Mouse (Mus musculus) stomach, embryonic 15.5 days (tissue): ENCODE data around the gene Wfdc8. TPM values are rescaled to one million over a fixed set of nuclear protein-coding genes. Genes with fewer than 3 reads are reported as not detected.
A peak's percentile ranks its signal among the peaks of the same experiment; 100 is the strongest.
"Not testable (repeated sequence)": the region's sequence is repeated elsewhere in the genome, so short reads cannot be mapped to it uniquely, and the experiment has no call there.

ENCODE experiments used
- ATAC-seq: fragments of 200-750 bp; cut with Nextera tagmentation; 2 replicates; pipeline ENCODE4 v1.8.0; 2017; ENCODE audit warnings: low read depth, moderate number of reproducible peaks, moderate TSS enrichment; ENCODE audit not compliant: insufficient read depth, low FRiP score
- H3K27ac ChIP-seq: fragments of 300-500 bp; sonication (generic); 2 replicates; pipeline ENCODE4 v1.5.1; 2015; ENCODE audit warnings: mild to moderate bottlenecking, inconsistent platforms
- H3K27me3 ChIP-seq: fragments of 300-500 bp; sonication (generic); replicated peaks from 2 replicates; pipeline ENCODE4 v1.6.1; 2015; ENCODE audit warnings: inconsistent platforms
- H3K36me3 ChIP-seq: fragments of 300-500 bp; sonication (generic); 2 replicates; pipeline ENCODE4 v1.6.1; 2015; ENCODE audit warnings: inconsistent platforms
- H3K4me1 ChIP-seq: fragments of 300-500 bp; sonication (generic); 2 replicates; pipeline ENCODE4 v1.6.1; 2015; ENCODE audit warnings: inconsistent platforms
- H3K4me2 ChIP-seq: fragments of 300-500 bp; sonication (generic); 2 replicates; pipeline ENCODE4 v1.6.1; 2015; ENCODE audit warnings: mild to moderate bottlenecking, inconsistent platforms
- H3K4me3 ChIP-seq: fragments of 300-500 bp; sonication (generic); replicated peaks from 2 replicates; pipeline ENCODE4 v1.5.1; 2015; ENCODE audit warnings: inconsistent platforms
- H3K9ac ChIP-seq: fragments of 300-500 bp; sonication (generic); 2 replicates; pipeline ENCODE4 v1.6.1; 2015; ENCODE audit warnings: inconsistent platforms
- H3K9me3 ChIP-seq: fragments of 300-500 bp; sonication (generic); 2 replicates; pipeline ENCODE4 v1.6.1; 2016; ENCODE audit warnings: inconsistent platforms
- WGBS: fragments of 180-500 bp; shearing (Covaris S2); methylation state at CpG from one replicate; pipeline ENCODE4 v1.1.7; 2015; 5-methylcytosine and 5-hydroxymethylcytosine counted together
- polyA plus RNA-seq: library from polyadenylated mRNA; unstranded; fragments of >200 nt; fragmentation: Nextera tagmentation; extraction: Ambion mirVana; gene quantifications from 2 replicates; pipeline ENCODE4 v1.2.1, GENCODE M21; 2015

Wfdc8 gene
- polyA plus RNA-seq, 1 experiment from 2014 or later, result not detected

- no peak overlapping the region for H3K4me2 ChIP-seq
Observed at GRCm38 (mm10) chr2:164603482-164603881, 9.9 kb downstream of the Wfdc8 start.

DNA sequence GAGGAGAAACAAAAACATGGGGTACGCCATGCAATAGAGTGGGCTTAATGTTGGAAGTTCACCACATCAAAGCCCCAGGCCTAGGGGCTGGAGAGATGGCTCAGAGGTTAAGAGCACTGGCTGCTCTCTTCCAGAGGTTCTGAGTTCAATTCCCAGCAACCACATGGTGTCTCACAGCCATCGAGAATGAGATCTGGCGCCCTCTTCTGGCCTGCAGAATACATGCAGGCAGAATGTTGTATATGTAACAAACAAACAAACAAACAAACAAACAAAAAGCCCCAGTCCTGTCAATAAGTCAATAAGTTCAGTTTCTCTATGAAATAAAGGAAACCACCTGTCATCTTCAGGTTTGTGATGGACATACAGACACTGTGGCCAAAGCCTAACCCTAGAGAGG, 13.2 kb downstream of the Wfdc8 start:
- Histone ChIP-seq H3K4me3 (no peak overlapping the region), H3K9ac (no peak overlapping the region), H3K36me3 (no peaks in the 10 kb centered on the region), H3K9me3 (no peaks in the 10 kb centered on the region), H3K27ac (no peak overlapping the region), H3K4me1 (no peaks in the 10 kb centered on the region), H3K4me2 (no peak overlapping the region), H3K27me3 (no peaks in the 10 kb centered on the region)
- ATAC-seq, result no peak
- WGBS, result 70% methylated on average over 3 of the region's 3 CpGs

More at GRCm38 (mm10) chr2:164603482-164603881, 9.9 kb downstream of the Wfdc8 start:
- no peaks in the 10 kb centered on the region for H3K4me1 ChIP-seq
- H3K9me3 ChIP-seq, result no peaks in the 10 kb centered on the region
- H3K27ac ChIP-seq, result no peak overlapping the region
- 88% methylated on average over 3 of the region's 3 CpGs for WGBS
- no peak overlapping the region for H3K4me3 ChIP-seq
- H3K9ac ChIP-seq, result no peak overlapping the region
- no peak for ATAC-seq
- H3K27me3 ChIP-seq, result no peaks in the 10 kb centered on the region
- no peaks in the 10 kb centered on the region for H3K36me3 ChIP-seq

- H3K9ac ChIP-seq, result no peak within 1 kb of the TSS
- H3K9me3 ChIP-seq, result no peaks in the 10 kb centered on the region
- no peak within 1 kb of the TSS for H3K4me3 ChIP-seq
- WGBS, result 85% methylated on average over 4 of the region's 4 CpGs
- H3K4me2 ChIP-seq, result no peak within 1 kb of the TSS
- no peak within 1 kb of the TSS for H3K27ac ChIP-seq
- no peaks in the 10 kb centered on the region for H3K36me3 ChIP-seq
- no peaks in the 10 kb centered on the region for H3K27me3 ChIP-seq
- no peaks in the 10 kb centered on the region for H3K4me1 ChIP-seq
- ATAC-seq, result no peak
Observed at GRCm38 (mm10) chr2:164593494-164593893, 19.9 kb downstream of the Wfdc8 start, which contains the start of gene Eppin. Gene Eppin (minus strand): TSS chr2:164593594.

- ATAC-seq, result no peak; the same call in 1 of the 2 replicates
- Histone ChIP-seq H3K36me3 (no peaks in the 10 kb centered on the region), H3K4me3 (no peak overlapping the region), H3K27me3 (no peaks in the 10 kb centered on the region), H3K27ac (no peak overlapping the region), H3K9me3 (no peaks in the 10 kb centered on the region), H3K9ac (no peak overlapping the region), H3K4me1 (no peaks in the 10 kb centered on the region), H3K4me2 (no peak overlapping the region)
- 5% methylated on average over 4 of the region's 4 CpGs for WGBS
Observed at GRCm38 (mm10) chr2:164592014-164592413, 21.4 kb downstream of the Wfdc8 start.

GRCm38 (mm10) chr2:164585025-164585725, 28.3 kb downstream of the Wfdc8 start, which contains the start of gene Wfdc6a:
Gene Wfdc6a (minus strand): TSS chr2:164585447.
- H3K36me3 ChIP-seq, H3K27ac ChIP-seq, H3K27me3 ChIP-seq, H3K9me3 ChIP-seq, H3K4me1 ChIP-seq, H3K4me3 ChIP-seq, ATAC-seq, H3K9ac ChIP-seq, H3K4me2 ChIP-seq: not testable (repeated sequence)
- WGBS, result 51% methylated on average over 13 of the region's 13 CpGs

DNA sequence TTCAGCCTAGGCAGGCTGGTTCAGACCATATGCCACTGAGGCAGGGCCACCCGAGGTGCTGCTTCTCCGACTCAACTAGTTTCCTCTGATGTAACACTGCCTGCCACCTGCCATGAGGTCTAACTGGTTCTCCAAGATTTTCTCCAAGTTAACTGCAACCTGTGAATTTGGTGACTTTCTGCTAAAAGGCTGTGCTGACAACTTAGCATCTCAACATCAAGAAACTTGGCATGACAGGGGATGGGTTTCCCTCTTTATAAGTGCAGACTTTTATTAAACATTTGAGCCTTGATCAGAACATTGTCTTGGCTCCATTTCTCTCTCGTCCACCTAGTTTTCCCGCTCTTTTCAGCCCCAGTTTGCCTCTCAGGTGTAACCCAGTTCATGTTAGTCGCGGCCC, 40.1 kb downstream of the Wfdc8 start, which contains the start of gene Spint3:
TSS of gene Spint3 (minus strand) at position 101 of the 400 bp plus-strand sequence.
- not testable (repeated sequence) for ATAC-seq, H3K4me3 ChIP-seq, H3K4me2 ChIP-seq, H3K4me1 ChIP-seq, H3K9ac ChIP-seq, H3K36me3 ChIP-seq, H3K27ac ChIP-seq, H3K27me3 ChIP-seq, H3K9me3 ChIP-seq
- WGBS, result 88% methylated on average over 6 of the region's 6 CpGs

- Histone ChIP-seq H3K9ac (no peak overlapping the region), H3K27me3 (no peaks in the 10 kb centered on the region), H3K36me3 (no peaks in the 10 kb centered on the region; the same call in 1 of the 2 replicates), H3K4me1 (peaks cover 7% of the 10 kb centered on the region), H3K4me2 (no peak overlapping the region), H3K27ac (no peak overlapping the region), H3K4me3 (no peak overlapping the region), H3K9me3 (no peaks in the 10 kb centered on the region)
- no peak for ATAC-seq
- WGBS, result 69% methylated on average over 5 of the region's 5 CpGs
Observed at GRCm38 (mm10) chr2:164567460-164567859, 46.0 kb downstream of the Wfdc8 start.

DNA sequence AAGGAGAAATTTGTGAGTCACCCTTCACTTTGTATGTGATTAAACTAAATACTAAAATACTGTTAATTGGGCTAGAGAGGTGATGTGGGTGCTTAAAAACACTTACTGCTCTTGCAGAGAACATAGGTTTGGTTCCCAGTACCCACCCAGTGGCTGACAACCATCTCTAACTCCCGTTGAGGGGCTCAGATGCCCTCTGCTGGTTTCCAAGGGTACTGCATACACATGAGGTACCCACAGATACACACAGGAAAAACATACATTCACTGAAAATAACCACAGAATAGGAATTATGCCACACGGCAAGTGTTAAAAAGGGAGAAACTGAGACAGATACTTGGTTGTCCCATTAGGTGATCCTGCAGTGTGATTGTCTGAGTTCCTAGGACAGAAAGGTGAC, 46.4 kb downstream of the Wfdc8 start:
- Histone ChIP-seq H3K27me3 (no peaks in the 10 kb centered on the region), H3K36me3 (no peaks in the 10 kb centered on the region; the same call in 1 of the 2 replicates), H3K4me3 (no peak overlapping the region), H3K4me1 (peaks cover 10% of the 10 kb centered on the region), H3K9ac (no peak overlapping the region), H3K9me3 (no peaks in the 10 kb centered on the region), H3K4me2 (no peak overlapping the region), H3K27ac (no peak overlapping the region)
- ATAC-seq, result no peak
- WGBS, result 72% methylated on average over 2 of the region's 2 CpGs

DNA sequence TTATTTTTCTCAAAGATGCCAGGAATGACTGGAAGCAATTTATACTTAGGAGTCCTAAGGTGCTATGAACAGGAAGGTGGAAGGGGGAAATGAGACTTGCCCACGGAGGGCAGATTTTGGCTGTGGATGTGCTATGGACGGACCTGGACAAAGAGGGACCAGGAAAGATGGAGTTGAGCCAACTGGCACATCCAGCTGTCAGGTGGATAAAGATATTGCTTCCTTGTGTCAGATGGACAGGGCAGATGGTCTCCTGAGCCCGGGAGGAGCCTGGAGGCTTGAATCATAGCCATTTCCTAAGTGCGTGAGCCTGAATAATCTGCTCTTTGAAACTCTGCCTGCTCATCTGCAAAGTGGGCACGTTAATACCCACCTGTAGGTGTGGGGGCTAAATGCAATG, 49.1 kb downstream of the Wfdc8 start:
- H3K4me2 ChIP-seq, result peak overlapping the region; percentile 97; the same call in 1 of the 2 replicates
- ATAC-seq, result no peak
- no peaks in the 10 kb centered on the region; the same call in 1 of the 2 replicates for H3K36me3 ChIP-seq
- H3K27ac ChIP-seq, result no peak overlapping the region
- H3K27me3 ChIP-seq, result no peaks in the 10 kb centered on the region
- no peak overlapping the region for H3K9ac ChIP-seq
- H3K4me1 ChIP-seq, result peaks cover 10% of the 10 kb centered on the region
- no peak overlapping the region for H3K4me3 ChIP-seq
- 62% methylated on average over 5 of the region's 5 CpGs for WGBS
- no peaks in the 10 kb centered on the region for H3K9me3 ChIP-seq

GRCm38 (mm10) chr2:164563339-164564038, 49.9 kb downstream of the Wfdc8 start:
- Histone ChIP-seq H3K4me3 (peak overlapping the region; percentile 49), H3K9me3 (no peaks in the 10 kb centered on the region), H3K4me2 (peak overlapping the region; percentile 97), H3K27ac (peak overlapping the region; percentile 38), H3K36me3 (no peaks in the 10 kb centered on the region; the same call in 1 of the 2 replicates), H3K27me3 (no peaks in the 10 kb centered on the region), H3K9ac (peak overlapping the region; percentile 37; the same call in 1 of the 2 replicates), H3K4me1 (peaks cover 10% of the 10 kb centered on the region)
- ATAC-seq, result peak; percentile 38
- under 1% methylated on average over 32 of the region's 32 CpGs for WGBS

GRCm38 (mm10) chr2:164562391-164563188, 50.8 kb downstream of the Wfdc8 start, which contains the start of gene Wfdc2:
Gene Wfdc2 (plus strand): TSS chr2:164562413.
- Histone ChIP-seq H3K27me3 (no peaks in the 10 kb centered on the region), H3K27ac (peak within 1 kb of the TSS; percentile 38), H3K36me3 (no peaks in the 10 kb centered on the region; the same call in 1 of the 2 replicates), H3K4me3 (peak within 1 kb of the TSS; percentile 49), H3K9ac (peak within 1 kb of the TSS; percentile 37; the same call in 1 of the 2 replicates), H3K4me2 (peak within 1 kb of the TSS; percentile 97), H3K9me3 (no peaks in the 10 kb centered on the region), H3K4me1 (peaks cover 10% of the 10 kb centered on the region)
- WGBS, result 8% methylated on average over 24 of the region's 24 CpGs
- ATAC-seq, result no peak
